Mouse (Mus musculus): Measurements from ENCODE around the gene Mt3.
"Not testable (repeated sequence)": the region's sequence is repeated elsewhere in the genome, so short reads cannot be mapped to it uniquely, and the experiment has no call there.

Mt3 gene

GRCm38 (mm10) chr8:94153451-94153850 lies 1.0 kb downstream of the Mt3 start:
- no peak for DNase-seq (ENCODE audit: low read depth)

DNA sequence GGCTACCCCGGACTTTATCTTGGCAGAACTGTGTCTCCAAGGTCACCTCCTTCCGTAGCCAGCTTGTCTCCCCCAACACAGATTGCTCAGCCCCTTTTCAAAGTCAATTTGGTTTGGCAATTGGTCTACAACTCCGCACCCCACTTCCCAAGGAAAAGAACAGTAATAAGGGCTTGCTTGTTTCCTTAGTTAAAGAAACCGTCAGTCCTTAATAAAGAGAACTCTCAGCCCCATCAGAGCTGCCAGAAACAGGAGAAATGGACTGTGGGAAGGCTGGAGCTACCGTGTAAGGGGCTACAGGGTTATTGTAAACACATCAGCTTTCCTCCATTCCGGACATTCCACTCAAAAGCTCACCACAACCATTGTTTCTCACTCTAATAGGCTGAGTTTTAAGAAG lies 2.1 kb downstream of the Mt3 start:
- DNase-seq (ENCODE audit: low read depth), result no peak

DNA sequence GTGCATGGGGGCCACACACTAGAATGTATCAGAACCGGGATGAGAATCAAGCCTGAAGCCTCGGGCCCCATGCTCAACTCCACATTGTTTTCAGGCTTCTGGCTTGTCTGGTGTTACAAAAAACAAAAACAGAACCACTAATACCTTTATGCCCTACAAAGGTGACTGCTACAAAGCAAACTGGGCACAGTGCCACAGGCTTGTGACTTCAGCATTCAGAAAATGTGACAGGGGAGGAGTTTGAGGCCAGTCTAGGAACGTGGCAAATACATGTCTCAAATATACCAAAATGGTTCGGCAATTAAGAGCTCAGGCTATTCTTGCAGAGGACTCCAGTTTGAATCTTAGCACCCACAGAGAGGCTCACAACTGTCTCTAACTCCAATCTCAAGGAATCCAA lies 3.7 kb downstream of the Mt3 start:
- no peak for DNase-seq (ENCODE audit: low read depth)

DNA sequence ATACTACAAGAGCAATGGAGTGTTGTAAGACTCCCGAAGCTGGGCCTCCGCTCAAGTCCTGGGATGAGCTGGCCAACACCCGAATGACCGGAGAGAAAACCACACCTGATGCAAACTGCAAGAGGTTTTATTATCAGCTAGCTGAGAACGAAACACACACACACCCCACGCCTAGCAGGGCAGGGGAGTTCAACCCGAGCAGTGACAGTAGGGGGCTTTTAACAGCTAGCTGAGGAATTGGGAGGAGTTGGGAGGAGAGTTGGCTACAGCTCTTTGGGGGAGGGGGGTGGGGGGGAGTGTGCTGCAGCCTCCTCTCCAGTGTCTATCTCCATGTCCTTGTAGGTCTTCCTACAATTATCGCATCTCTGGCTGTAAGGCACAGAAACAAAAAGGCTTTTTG lies 13.4 kb downstream of the Mt3 start:
- DNase-seq (ENCODE audit: low read depth), result not testable (repeated sequence)

- peak; percentile 83 for DNase-seq (ENCODE audit: low read depth)
Observed at GRCm38 (mm10) chr8:94167244-94167643, 14.8 kb downstream of the Mt3 start.

- DNase-seq (ENCODE audit: low read depth), result no peak
Observed at GRCm38 (mm10) chr8:94169547-94169946, 17.1 kb downstream of the Mt3 start.

GRCm38 (mm10) chr8:94171321-94171755 lies 18.9 kb downstream of the Mt3 start:
- no peak for DNase-seq (ENCODE audit: low read depth)

- DNase-seq (ENCODE audit: low read depth), result peak; percentile 64
Observed at GRCm38 (mm10) chr8:94172075-94172808, 19.8 kb downstream of the Mt3 start, which contains the start of gene Mt2. TSS of gene Mt2 (plus strand) at chr8:94172664.

DNA sequence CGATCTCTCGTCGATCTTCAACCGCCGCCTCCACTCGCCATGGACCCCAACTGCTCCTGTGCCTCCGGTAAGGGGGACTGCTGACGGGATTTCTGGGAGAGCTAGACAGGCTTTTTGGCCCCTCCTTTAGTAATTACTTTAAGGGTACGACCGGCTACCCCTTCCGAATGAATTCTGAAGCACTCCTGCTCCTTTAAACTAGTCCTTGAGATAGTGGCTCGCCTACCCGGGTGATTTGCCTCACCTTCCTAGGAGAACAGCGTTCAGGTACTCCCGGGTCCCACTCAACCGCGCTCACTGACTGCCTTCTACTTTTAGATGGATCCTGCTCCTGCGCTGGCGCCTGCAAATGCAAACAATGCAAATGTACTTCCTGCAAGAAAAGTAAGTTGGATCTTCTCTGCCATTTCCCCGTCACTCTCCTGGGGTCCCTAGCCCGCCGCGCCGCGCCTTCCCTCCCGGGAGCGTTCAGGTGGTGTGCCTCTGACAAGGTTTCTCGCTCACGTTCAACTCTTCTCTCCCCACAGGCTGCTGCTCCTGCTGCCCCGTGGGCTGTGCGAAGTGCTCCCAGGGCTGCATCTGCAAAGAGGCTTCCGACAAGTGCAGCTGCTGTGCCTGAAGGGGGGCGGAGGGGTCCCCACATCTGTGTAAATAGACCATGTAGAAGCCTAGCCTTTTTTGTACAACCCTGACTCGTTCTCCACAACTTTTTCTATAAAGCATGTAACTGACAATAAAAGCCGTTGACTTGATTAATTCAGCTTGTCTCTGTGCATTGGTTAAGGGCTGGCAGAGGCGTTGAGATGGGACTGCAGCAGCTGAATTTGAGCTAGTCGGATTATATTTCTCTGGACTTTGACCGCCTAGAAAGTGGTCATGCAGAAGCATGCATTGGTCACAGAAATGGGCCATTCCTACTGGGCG lies 20.7 kb downstream of the Mt3 start:
- DNase-seq (ENCODE audit: low read depth), result no peak

DNA sequence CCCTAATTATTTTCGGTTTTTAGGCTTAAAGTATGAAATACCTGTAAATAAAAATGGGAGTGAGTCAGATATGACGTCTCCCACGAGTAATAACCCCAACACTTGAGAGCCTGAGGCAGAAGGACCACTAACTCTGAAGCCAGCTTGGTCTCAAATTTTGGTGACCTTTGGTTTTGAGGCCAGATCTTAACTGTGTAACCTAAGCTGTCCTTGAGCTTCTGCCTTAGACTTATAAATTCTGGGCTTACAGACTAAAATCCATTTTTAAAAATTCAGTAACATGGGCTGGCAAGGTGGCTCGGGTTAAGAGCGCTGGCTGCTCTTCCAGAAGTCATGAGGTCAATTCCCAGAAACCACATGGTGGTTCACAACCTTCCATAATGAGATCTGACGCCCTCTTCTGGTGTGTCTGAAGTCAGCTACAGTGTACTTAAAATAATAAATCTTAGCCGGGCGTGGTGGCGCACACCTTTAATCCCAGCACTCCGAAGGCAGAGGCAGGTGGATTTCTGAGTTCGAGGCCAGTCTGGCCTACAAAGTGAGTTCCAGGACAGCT lies 21.5 kb downstream of the Mt3 start:
- DNase-seq (ENCODE audit: low read depth), result no peak

DNA sequence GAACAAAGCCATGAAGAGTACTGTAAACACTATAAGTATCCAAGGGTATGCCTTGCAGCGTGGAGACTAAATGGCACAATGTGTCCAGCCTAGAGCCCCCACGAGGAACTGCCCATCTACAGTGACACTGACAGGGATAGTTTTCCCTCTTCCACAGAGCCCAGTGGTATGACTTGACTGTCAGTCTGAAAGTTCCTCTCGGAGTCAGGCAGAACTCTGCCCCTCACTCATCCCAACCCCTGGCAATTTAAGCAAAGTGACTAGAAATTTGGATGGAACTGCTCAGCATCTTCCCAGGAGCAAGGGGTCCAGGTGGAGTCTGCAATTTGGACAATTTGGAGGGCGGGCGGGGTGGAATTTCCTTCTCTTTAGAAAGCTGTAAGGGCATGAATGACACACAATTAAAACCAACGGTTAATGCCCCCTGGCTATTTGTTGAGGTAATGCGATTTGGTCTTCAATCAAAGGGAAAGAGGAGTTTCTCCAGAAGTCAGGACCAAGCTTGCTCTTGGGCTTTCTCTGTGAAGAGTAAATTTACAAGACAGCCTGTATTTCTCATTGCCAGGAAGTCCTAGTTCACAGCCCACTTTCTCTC lies 22.3 kb downstream of the Mt3 start:
- DNase-seq (ENCODE audit: low read depth), result no peak

GRCm38 (mm10) chr8:94177716-94178390 lies 25.4 kb downstream of the Mt3 start:
- no peak for DNase-seq (ENCODE audit: low read depth)

- DNase-seq (ENCODE audit: low read depth), result peak; percentile 89
Observed at GRCm38 (mm10) chr8:94178857-94179712, 26.7 kb downstream of the Mt3 start, which contains the start of gene Mt1. TSS of gene Mt1 (plus strand) at chr8:94179082.

- no peak for DNase-seq (ENCODE audit: low read depth)
Observed at GRCm38 (mm10) chr8:94179713-94180560, 27.5 kb downstream of the Mt3 start.

GRCm38 (mm10) chr8:94180561-94180908 lies 28.1 kb downstream of the Mt3 start:
- no peak for DNase-seq (ENCODE audit: low read depth)

GRCm38 (mm10) chr8:94182055-94182929 lies 29.9 kb downstream of the Mt3 start:
- DNase-seq (ENCODE audit: low read depth), result no peak

GRCm38 (mm10) chr8:94183117-94183516 lies 30.7 kb downstream of the Mt3 start:
- DNase-seq (ENCODE audit: low read depth), result peak; percentile 78

DNA sequence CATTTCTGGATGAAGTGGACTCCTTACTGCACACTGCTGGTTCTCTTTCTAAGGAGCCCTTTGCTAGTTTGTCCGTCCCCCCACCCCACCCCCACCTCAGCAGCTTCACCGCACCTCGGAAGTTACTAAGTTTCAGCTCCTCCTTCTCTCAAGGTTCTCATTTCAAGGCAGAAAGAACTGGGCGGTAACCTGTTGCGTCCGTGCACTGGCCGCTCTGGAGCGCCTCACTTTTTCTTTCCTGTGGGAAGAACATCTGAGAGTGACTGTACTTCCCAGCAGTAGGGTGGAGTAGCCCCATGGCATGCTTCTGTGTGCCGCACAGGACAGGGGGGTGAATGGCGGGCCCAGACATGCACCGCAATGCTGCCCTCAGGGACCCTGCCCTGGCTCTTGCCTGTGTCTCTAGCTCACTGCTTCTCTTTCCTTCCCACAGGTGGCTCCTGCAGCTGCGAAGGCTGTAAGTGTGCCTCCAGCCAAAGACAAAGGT lies 32.0 kb downstream of the Mt3 start:
- no peak for DNase-seq (ENCODE audit: low read depth)

- DNase-seq (ENCODE audit: low read depth), result no peak
Observed at GRCm38 (mm10) chr8:94185791-94186190, 33.4 kb downstream of the Mt3 start.
